Mouse (Mus musculus): ENCODE data around the gene Olfr552. TPM values are rescaled to one million over a fixed set of nuclear protein-coding genes. Genes with fewer than 3 reads are reported as not detected.

The Olfr552 gene
- not detected in 2 replicates for polyA plus RNA-seq (2012; rRNA removed)

GRCm38 (mm10) chr7:102597378-102598031 is at the start of gene Olfr552:
Gene Olfr552, plus strand, starts transcription at chr7:102597770.
- H3K36me3 ChIP-seq (ENCODE audit: control insufficient read depth, insufficient read depth, low read length), result no peaks in the 10 kb centered on the region
- H3K27ac ChIP-seq (ENCODE audit: insufficient read depth, low read depth, low read length), result no peak within 1 kb of the TSS
- no peak for TF ChIP-seq CTCF (IDR thresholded peaks at IDR 0.05; ENCODE audit: extremely low read depth, insufficient read length, insufficient replicate concordance, low read depth, low read length)
- TF ChIP-seq POLR2A (IDR thresholded peaks at IDR 0.05; ENCODE audit: low read depth, low read length), result no peak
- no peaks in the 10 kb centered on the region for H3K27me3 ChIP-seq (ENCODE audit: control insufficient read depth, insufficient read depth, low read length)
- H3K4me3 ChIP-seq (ENCODE audit: low read depth, low read length), result no peak within 1 kb of the TSS
- WGBS, result 47% methylated on average over 1 of the region's 1 CpGs
- H3K4me1 ChIP-seq (ENCODE audit: control insufficient read depth, insufficient read depth, insufficient read length, low read length), result no peaks in the 10 kb centered on the region

GRCm38 (mm10) chr7:102549570-102549969 is 48.0 kb upstream of the Olfr552 start, which contains the start of gene Olfr549:
Gene Olfr549, plus strand, starts transcription at chr7:102549870.
- no peak within 1 kb of the TSS for H3K4me3 ChIP-seq (ENCODE audit: low read depth, low read length)
- TF ChIP-seq CTCF (IDR thresholded peaks at IDR 0.05; ENCODE audit: extremely low read depth, insufficient read length, insufficient replicate concordance, low read depth, low read length) (no peak), POLR2A (IDR thresholded peaks at IDR 0.05; ENCODE audit: low read depth, low read length) (no peak)
- no peaks in the 10 kb centered on the region for H3K36me3 ChIP-seq (ENCODE audit: control insufficient read depth, insufficient read depth, low read length)
- no peak within 1 kb of the TSS for H3K27ac ChIP-seq (ENCODE audit: insufficient read depth, low read depth, low read length)
- WGBS, result 84% methylated on average over 3 of the region's 3 CpGs
- no peaks in the 10 kb centered on the region for H3K27me3 ChIP-seq (ENCODE audit: control insufficient read depth, insufficient read depth, low read length)
- H3K4me1 ChIP-seq (ENCODE audit: control insufficient read depth, insufficient read depth, insufficient read length, low read length), result no peaks in the 10 kb centered on the region

- H3K36me3 ChIP-seq (ENCODE audit: control insufficient read depth, insufficient read depth, low read length), result peaks cover 3% of the 10 kb centered on the region; the same call in 1 of the 2 replicates
- no peak overlapping the region for H3K27ac ChIP-seq (ENCODE audit: insufficient read depth, low read depth, low read length)
- H3K4me3 ChIP-seq (ENCODE audit: low read depth, low read length), result no peak overlapping the region
- WGBS, result 63% methylated on average over 3 of the region's 3 CpGs
- no peaks in the 10 kb centered on the region for H3K4me1 ChIP-seq (ENCODE audit: control insufficient read depth, insufficient read depth, insufficient read length, low read length)
- TF ChIP-seq CTCF (IDR thresholded peaks at IDR 0.05; ENCODE audit: extremely low read depth, insufficient read length, insufficient replicate concordance, low read depth, low read length) (no peak), POLR2A (IDR thresholded peaks at IDR 0.05; ENCODE audit: low read depth, low read length) (no peak)
- no peaks in the 10 kb centered on the region for H3K27me3 ChIP-seq (ENCODE audit: control insufficient read depth, insufficient read depth, low read length)
Observed at GRCm38 (mm10) chr7:102553279-102553678, 44.3 kb upstream of the Olfr552 start.

- 5% methylated on average over 10 of the region's 10 CpGs for WGBS
- Histone ChIP-seq H3K36me3 (ENCODE audit: control insufficient read depth, insufficient read depth, low read length) (peaks cover 25% of the 10 kb centered on the region), H3K4me3 (ENCODE audit: low read depth, low read length) (peak within 1 kb of the TSS; percentile 87), H3K27ac (ENCODE audit: insufficient read depth, low read depth, low read length) (peak within 1 kb of the TSS; percentile 54), H3K27me3 (ENCODE audit: control insufficient read depth, insufficient read depth, low read length) (no peaks in the 10 kb centered on the region; the same call in 1 of the 2 replicates), H3K4me1 (ENCODE audit: control insufficient read depth, insufficient read depth, insufficient read length, low read length) (peaks cover 4% of the 10 kb centered on the region; the same call in 1 of the 2 replicates)
- peak; percentile 49; the same call in 1 of the 2 replicates for TF ChIP-seq POLR2A (IDR thresholded peaks at IDR 0.05; ENCODE audit: low read depth, low read length)
- no peak for TF ChIP-seq CTCF (IDR thresholded peaks at IDR 0.05; ENCODE audit: extremely low read depth, insufficient read length, insufficient replicate concordance, low read depth, low read length)
Observed at GRCm38 (mm10) chr7:102564999-102565997, 32.3 kb upstream of the Olfr552 start, which contains the start of gene Trim21. Gene Trim21, minus strand, starts transcription at chr7:102565486.

GRCm38 (mm10) chr7:102566219-102566618 is 31.4 kb upstream of the Olfr552 start:
- Histone ChIP-seq H3K27me3 (ENCODE audit: control insufficient read depth, insufficient read depth, low read length) (no peaks in the 10 kb centered on the region; the same call in 1 of the 2 replicates), H3K4me3 (ENCODE audit: low read depth, low read length) (no peak overlapping the region), H3K36me3 (ENCODE audit: control insufficient read depth, insufficient read depth, low read length) (peaks cover 16% of the 10 kb centered on the region), H3K27ac (ENCODE audit: insufficient read depth, low read depth, low read length) (no peak overlapping the region), H3K4me1 (ENCODE audit: control insufficient read depth, insufficient read depth, insufficient read length, low read length) (peaks cover 4% of the 10 kb centered on the region; the same call in 1 of the 2 replicates)
- TF ChIP-seq CTCF (IDR thresholded peaks at IDR 0.05; ENCODE audit: extremely low read depth, insufficient read length, insufficient replicate concordance, low read depth, low read length), result no peak
- TF ChIP-seq POLR2A (IDR thresholded peaks at IDR 0.05; ENCODE audit: low read depth, low read length), result no peak
- 94% methylated on average over 4 of the region's 4 CpGs for WGBS

- Histone ChIP-seq H3K4me3 (ENCODE audit: low read depth, low read length) (no peak within 1 kb of the TSS), H3K27me3 (ENCODE audit: control insufficient read depth, insufficient read depth, low read length) (no peaks in the 10 kb centered on the region; the same call in 1 of the 2 replicates), H3K36me3 (ENCODE audit: control insufficient read depth, insufficient read depth, low read length) (no peaks in the 10 kb centered on the region), H3K27ac (ENCODE audit: insufficient read depth, low read depth, low read length) (no peak within 1 kb of the TSS), H3K4me1 (ENCODE audit: control insufficient read depth, insufficient read depth, insufficient read length, low read length) (no peaks in the 10 kb centered on the region)
- TF ChIP-seq POLR2A (IDR thresholded peaks at IDR 0.05; ENCODE audit: low read depth, low read length), result no peak
- TF ChIP-seq CTCF (IDR thresholded peaks at IDR 0.05; ENCODE audit: extremely low read depth, insufficient read length, insufficient replicate concordance, low read depth, low read length), result no peak
- 87% methylated on average over 8 of the region's 8 CpGs for WGBS
Observed at GRCm38 (mm10) chr7:102571142-102571541, 26.4 kb upstream of the Olfr552 start, which contains the start of gene Olfr550. Gene Olfr550, plus strand, starts transcription at chr7:102571442.
